Mouse (Mus musculus) adrenal gland (tissue): ENCODE data around the gene Pitpnm3.
"Not testable (repeated sequence)": the region's sequence is repeated elsewhere in the genome, so short reads cannot be mapped to it uniquely, and the experiment has no call there.

Experiments used
- intact Hi-C: fragments of 180-260 bp; cut with DNase I; formaldehyde crosslinking; loops from one replicate; pipeline ENCODE4 v1.15.1; 2025
- long read RNA-seq, 2 experiments: library from polyadenylated mRNA; unstranded; transcript quantifications; one replicate each; pipeline ENCODE4 v2.0.0; 2020; ENCODE audit warnings: borderline replicate concordance in 1 of 2; ENCODE audit not compliant: insufficient replicate concordance in 1 of 2

Pitpnm3 gene
- long read RNA-seq, experiment 1: 0 reads
- long read RNA-seq, experiment 2, partial matches to known transcripts: 0 of 2 reads
- long read RNA-seq, experiment 2, other reads (novel, unspliced or antisense): 2 of 2 reads

- intact Hi-C loops: no loop called here
These were observed at the start of gene Pitpnm3 for GRCm38 (mm10) chr11:72135383-72136158. TSS of gene Pitpnm3 (minus strand) at chr11:72135778.

- intact Hi-C loops: no loop called here
These were observed 48.7 kb upstream of the Pitpnm3 start for GRCm38 (mm10) chr11:72184252-72184651.

GRCm38 (mm10) chr11:72181136-72181535 lies 45.6 kb upstream of the Pitpnm3 start:
- intact Hi-C loops: no loop called here

GRCm38 (mm10) chr11:72180556-72180955 lies 45.0 kb upstream of the Pitpnm3 start:
- intact Hi-C loops: no loop called here

- intact Hi-C loops: no loop called here
These were observed 41.0 kb upstream of the Pitpnm3 start for GRCm38 (mm10) chr11:72176553-72176952.

GRCm38 (mm10) chr11:72175966-72176365 lies 40.4 kb upstream of the Pitpnm3 start:
- intact Hi-C loops: no loop called here

- intact Hi-C loops: no loop called here
These were observed 39.1 kb upstream of the Pitpnm3 start for GRCm38 (mm10) chr11:72174721-72175120.

GRCm38 (mm10) chr11:72173506-72173905 lies 37.9 kb upstream of the Pitpnm3 start:
- intact Hi-C loops: no loop called here

- intact Hi-C loops: not testable (repeated sequence)
These were observed 36.3 kb upstream of the Pitpnm3 start for GRCm38 (mm10) chr11:72171906-72172305.

GRCm38 (mm10) chr11:72169871-72170270 lies 34.3 kb upstream of the Pitpnm3 start:
- intact Hi-C loops: no loop called here

- intact Hi-C loops: no loop called here
These were observed 27.6 kb upstream of the Pitpnm3 start for GRCm38 (mm10) chr11:72163198-72163597.

- intact Hi-C loops: no loop called here
These were observed 21.0 kb upstream of the Pitpnm3 start for GRCm38 (mm10) chr11:72156624-72157023.

GRCm38 (mm10) chr11:72155981-72156428 lies 20.4 kb upstream of the Pitpnm3 start:
- intact Hi-C loops: no loop called here

GRCm38 (mm10) chr11:72155186-72155980 lies 19.8 kb upstream of the Pitpnm3 start:
- intact Hi-C loops: no loop called here

- intact Hi-C loops: no loop called here
These were observed 17.7 kb upstream of the Pitpnm3 start for GRCm38 (mm10) chr11:72153122-72153862.

- intact Hi-C loops: no loop called here
These were observed 15.5 kb upstream of the Pitpnm3 start for GRCm38 (mm10) chr11:72151120-72151519.

- intact Hi-C loops: no loop called here
These were observed 12.3 kb upstream of the Pitpnm3 start for GRCm38 (mm10) chr11:72147910-72148309.

- intact Hi-C loops: no loop called here
These were observed 10.3 kb upstream of the Pitpnm3 start for GRCm38 (mm10) chr11:72145877-72146248.

GRCm38 (mm10) chr11:72145182-72145876 lies 9.8 kb upstream of the Pitpnm3 start:
- intact Hi-C loops: no loop called here

GRCm38 (mm10) chr11:72142889-72143288 lies 7.3 kb upstream of the Pitpnm3 start:
- intact Hi-C loops: loop anchor here (2.0 kb wide), 1 partner anchor 90 kb away; no protein-coding TSS in a partner anchor

- intact Hi-C loops: no loop called here
These were observed 4.6 kb upstream of the Pitpnm3 start for GRCm38 (mm10) chr11:72140198-72140597.
